Mouse (Mus musculus) bone marrow, adult 2 months (tissue): ENCODE results near the gene S100g. TPM values are rescaled to one million over a fixed set of nuclear protein-coding genes. Genes with fewer than 3 reads are reported as not detected.

ENCODE experiments used
- H3K27ac ChIP-seq: fragments of 200-500 bp; 2 replicates; pipeline ENCODE4 v1.5.1; 2012; ENCODE audit warnings: low read depth, mild to moderate bottlenecking, control low read depth, inconsistent platforms, low read length; ENCODE audit not compliant: control insufficient read depth, poor library complexity, insufficient read depth
- H3K4me1 ChIP-seq: fragments of 200-500 bp; 2 replicates; pipeline ENCODE4 v1.6.1; 2011; ENCODE audit warnings: low read length; ENCODE audit not compliant: control insufficient read depth, insufficient read depth
- H3K4me3 ChIP-seq: fragments of 200-500 bp; replicated peaks from 2 replicates; pipeline ENCODE3; 2011; ENCODE audit warnings: mild to moderate bottlenecking, low read depth, low read length, control low read depth; ENCODE audit not compliant: control insufficient read depth
- CTCF ChIP-seq: fragments of 200-500 bp; IDR thresholded peaks from 2 replicates; pipeline ENCODE4 v1.5.1; 2011; ENCODE audit warnings: low read length, control low read depth; ENCODE audit not compliant: control insufficient read depth, insufficient read depth
- POLR2A ChIP-seq: fragments of 200-500 bp; IDR thresholded peaks from 2 replicates; pipeline ENCODE4 v1.6.1; 2011; ENCODE audit warnings: low read depth, mild to moderate bottlenecking, control low read depth, low read length, borderline replicate concordance; ENCODE audit not compliant: control insufficient read depth
- WGBS: fragments of 180-500 bp; shearing (Covaris S2); methylation state at CpG from one replicate; pipeline ENCODE4 v1.1.7; 2018; 5-methylcytosine and 5-hydroxymethylcytosine counted together
- polyA plus RNA-seq: library from polyadenylated mRNA; stranded (reverse); fragments of >200 nt; gene quantifications from 2 replicates; pipeline ENCODE4 v1.2.4, GENCODE M21; 2011; ENCODE audit warnings: low replicate concordance; ENCODE audit not compliant: missing spikeins, insufficient read depth, insufficient read length

S100g gene
- polyA plus RNA-seq, result 9.9 TPM in 1 of 2 replicates, not detected in the other

DNA sequence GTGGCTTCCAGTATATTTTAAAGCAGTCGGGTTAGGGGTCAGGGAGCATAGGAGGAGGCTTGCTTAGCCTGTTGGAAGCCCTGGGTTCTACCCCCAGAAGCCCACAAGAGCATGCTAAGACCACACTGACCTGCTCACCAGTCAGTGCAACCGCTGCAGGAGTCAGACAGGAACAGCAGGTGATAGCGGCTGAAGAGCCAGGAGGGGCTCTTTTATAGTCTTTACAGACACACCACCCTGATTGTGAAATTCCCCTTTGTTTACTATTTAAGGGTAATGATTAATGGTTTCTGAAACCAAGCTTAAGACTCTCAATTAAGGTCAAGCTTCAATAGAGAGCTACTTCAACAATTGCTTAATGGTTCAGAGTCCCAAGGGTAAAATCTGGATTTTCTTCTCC, at the start of gene S100g:
S100g (minus strand) TSS at position 217 of the 400 bp plus-strand sequence.
- Histone ChIP-seq H3K4me3 (no peak within 1 kb of the TSS), H3K27ac (no peak within 1 kb of the TSS), H3K4me1 (no peaks in the 10 kb centered on the region)
- TF ChIP-seq CTCF (no peak), POLR2A (no peak)
- WGBS, result 69% methylated on average over 3 of the region's 3 CpGs

DNA sequence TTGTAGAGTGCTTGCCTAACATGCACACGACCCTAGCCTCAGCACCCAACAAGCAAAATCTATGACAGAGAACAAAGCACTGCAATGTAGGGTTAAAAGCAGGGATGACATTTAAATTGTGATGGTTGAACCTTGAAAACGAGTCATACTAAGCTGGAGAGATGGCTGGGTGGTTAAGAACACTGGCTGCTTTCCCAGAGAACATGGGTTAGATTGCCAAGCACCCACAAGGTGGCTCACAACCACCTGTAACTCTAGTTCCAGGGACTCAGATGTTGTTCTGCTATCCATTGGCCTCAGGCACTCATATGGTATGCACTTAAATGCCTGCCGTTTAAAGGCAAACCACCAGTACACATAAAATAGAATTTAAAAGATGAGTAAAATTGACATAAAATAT, 27.7 kb upstream of the S100g start:
- TF ChIP-seq CTCF, result no peak
- TF ChIP-seq POLR2A, result no peak
- WGBS, result 83% methylated on average over 3 of the region's 3 CpGs
- H3K27ac ChIP-seq, result no peak overlapping the region
- no peaks in the 10 kb centered on the region for H3K4me1 ChIP-seq
- H3K4me3 ChIP-seq, result no peak overlapping the region

DNA sequence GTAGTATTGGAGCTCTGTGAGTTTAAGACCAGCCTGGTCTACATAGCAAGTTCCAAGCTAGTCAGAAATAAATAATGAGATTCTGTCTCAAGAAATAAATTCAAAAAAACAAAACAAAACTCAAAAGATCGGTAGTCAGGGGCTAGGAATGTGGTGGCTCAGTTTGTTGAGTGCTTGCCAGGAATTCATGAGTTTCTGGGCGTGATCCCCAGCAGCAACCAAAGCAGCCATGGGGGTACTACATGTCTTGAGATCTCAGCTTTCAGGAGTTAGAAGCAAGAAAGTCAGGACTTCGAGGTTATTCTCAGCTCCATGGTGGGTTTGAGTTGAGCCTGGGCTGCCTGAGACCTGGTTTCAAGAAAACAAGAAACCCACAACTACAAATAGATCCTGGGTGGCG, 27.0 kb upstream of the S100g start:
- no peak for TF ChIP-seq CTCF
- no peak for TF ChIP-seq POLR2A
- Histone ChIP-seq H3K4me3 (no peak overlapping the region), H3K27ac (no peak overlapping the region), H3K4me1 (no peaks in the 10 kb centered on the region)
- WGBS, result 80% methylated on average over 4 of the region's 4 CpGs

DNA sequence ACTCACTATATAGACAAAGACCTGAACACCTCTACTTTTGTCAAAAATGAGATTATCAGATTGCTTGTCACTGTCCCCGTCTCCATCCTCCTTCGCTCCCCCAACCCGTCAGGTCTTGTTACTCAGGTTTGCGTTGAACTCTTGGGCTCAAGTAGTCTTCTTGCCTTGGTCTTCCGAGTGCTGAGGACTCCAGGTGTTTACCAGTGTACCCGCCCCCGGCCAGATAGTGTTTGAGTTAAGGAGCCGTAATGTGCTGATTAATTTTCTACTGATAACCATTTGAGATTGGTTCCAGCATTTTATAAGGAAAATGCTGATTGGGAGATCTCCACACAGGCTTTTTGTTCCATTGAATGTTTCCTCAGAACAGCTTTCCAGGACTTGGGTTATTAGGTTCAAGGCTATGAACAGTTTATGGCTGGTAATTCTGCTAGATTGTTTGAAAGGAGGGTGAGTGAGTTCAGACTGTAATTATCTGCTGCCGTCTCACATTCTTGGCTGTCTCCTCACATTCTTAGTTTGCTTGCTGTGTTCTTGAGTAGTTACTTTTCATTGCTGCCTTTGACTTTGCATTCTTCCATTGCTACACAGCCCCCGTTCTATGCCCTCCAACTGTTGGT, 22.6 kb upstream of the S100g start:
- H3K4me1 ChIP-seq, result no peaks in the 10 kb centered on the region
- 93% methylated on average over 10 of the region's 10 CpGs for WGBS
- no peak overlapping the region for H3K27ac ChIP-seq
- TF ChIP-seq CTCF (no peak), POLR2A (no peak)
- no peak overlapping the region for H3K4me3 ChIP-seq

DNA sequence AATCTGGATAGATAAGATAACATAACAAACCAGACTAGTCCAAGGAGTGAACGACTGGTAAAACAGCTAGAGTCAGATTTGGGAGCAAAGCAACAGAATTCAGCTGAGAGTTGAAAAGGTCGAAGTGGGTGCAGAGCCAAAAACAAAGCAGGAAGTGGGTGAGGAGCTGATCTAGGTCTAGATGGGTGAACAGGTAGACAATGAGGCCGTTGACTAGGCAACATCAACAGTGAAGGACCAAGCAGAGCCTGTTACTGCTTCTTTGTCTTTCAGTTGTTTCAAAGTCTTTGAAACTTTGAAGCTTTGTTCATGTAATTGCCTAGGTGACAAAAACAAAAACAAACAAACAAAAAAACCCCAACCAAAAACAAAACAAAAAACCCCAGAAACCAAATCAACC, 11.8 kb upstream of the S100g start:
- no peak overlapping the region for H3K4me3 ChIP-seq
- TF ChIP-seq POLR2A (no peak), CTCF (no peak)
- 72% methylated on average over 3 of the region's 3 CpGs for WGBS

DNA sequence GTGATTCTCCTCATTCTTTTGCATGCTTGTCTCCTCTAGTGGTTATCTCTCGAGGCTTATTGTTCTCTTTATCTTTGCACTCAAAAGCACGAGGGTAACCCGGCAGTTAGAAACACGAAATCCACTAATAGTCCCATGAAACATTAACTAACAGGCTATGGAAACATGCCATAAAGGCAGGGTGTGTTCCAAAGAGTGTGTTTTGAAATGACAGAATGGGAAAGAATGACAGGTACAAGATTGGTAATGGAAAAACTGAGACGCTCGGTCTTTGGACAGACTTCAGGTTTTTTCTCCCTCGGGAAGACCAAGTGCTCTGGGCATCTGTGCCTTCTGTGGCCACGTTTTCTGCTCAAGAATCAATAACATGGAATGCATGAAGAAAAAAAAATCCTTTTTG, 3.1 kb upstream of the S100g start:
- no peak overlapping the region for H3K27ac ChIP-seq
- no peaks in the 10 kb centered on the region for H3K4me1 ChIP-seq
- TF ChIP-seq CTCF (no peak), POLR2A (no peak)
- WGBS, result 68% methylated on average over 8 of the region's 8 CpGs
- H3K4me3 ChIP-seq, result no peak overlapping the region

More for the DNA sequence above, 11.8 kb upstream of the S100g start:
- Histone ChIP-seq H3K27ac (no peak overlapping the region), H3K4me1 (no peaks in the 10 kb centered on the region)

DNA sequence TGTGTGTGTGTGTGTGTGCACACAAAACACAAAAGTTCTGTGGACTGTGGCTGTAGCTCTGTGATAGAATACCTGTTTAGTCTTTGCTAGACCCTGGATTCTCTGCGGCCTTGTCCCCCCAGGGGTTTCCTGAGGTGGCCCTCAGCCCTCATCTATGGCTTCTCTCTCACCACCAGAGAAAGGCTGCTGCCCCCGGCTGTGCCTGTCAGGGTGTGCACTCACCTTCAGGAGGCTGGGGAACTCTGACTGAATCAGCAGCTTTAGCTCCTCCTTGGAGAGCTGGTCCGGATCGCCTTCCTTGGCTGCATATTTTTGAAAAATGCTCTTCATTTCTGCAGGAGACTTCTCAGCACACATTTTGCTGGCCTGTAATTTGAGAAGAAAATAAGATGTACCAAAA, 559 bp downstream of the S100g start:
- no peaks in the 10 kb centered on the region for H3K4me1 ChIP-seq
- H3K27ac ChIP-seq, result no peak overlapping the region
- TF ChIP-seq CTCF, result no peak
- TF ChIP-seq POLR2A, result no peak
- 79% methylated on average over 4 of the region's 4 CpGs for WGBS
- no peak overlapping the region for H3K4me3 ChIP-seq

DNA sequence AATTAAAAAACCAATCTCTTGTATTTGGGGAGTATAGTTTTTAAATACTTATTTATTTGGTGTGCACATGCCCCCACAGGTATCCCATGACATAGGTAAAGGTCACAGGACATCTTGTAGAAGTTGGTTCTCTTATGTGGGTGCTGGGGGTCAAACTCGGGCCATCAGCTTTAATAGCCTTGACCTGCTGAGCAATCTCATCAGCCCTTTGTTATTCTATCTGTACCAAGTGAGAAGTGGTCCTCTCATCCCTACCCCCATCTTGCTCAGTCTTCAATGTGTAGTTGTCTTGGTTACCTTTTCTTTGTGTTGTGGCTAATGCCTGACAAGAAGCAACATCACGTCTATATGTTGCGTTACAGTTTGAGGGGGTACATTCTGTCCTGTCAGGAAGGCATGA, 6.5 kb downstream of the S100g start:
- 83% methylated on average over 3 of the region's 3 CpGs for WGBS
- Histone ChIP-seq H3K4me3 (no peak overlapping the region), H3K27ac (no peak overlapping the region), H3K4me1 (no peaks in the 10 kb centered on the region)
- no peak for TF ChIP-seq CTCF
- TF ChIP-seq POLR2A, result no peak
